ENCODE assay signal across 13 mouse cellular contexts in the genomic region with DNA sequence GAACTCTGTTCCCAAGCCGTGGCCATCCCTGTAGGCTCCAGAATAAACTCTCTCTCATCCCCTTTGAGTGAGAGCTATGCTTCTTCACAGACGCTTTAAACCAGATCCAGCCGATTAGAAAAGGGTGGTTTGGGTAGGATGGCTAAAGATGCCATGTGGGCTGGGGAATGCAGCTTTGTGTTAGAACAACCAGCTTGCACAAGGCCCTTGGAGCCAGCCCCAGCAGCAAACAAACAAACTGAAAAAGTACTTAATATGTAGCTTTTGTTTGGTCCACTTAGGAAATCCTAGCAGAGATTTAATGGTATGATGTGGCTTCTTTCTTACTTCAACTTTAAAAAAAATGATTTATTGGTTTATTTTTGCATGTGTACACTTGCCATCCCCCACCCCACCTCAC.
DNase-seq lines count a peak whose midpoint lies in the region; ATAC-seq and TF ChIP-seq lines count a peak whose summit lies in the region.
"Had no signal": no experiment of that assay in that cellular context is flagged by ENCODE, and none has a peak within 500 bp of the region (broad histone marks: within the 10 kb centered on the region; RNA-seq: fewer than 3 reads in every experiment).

No protein-coding gene starts in this region.

- H3K9me3 ChIP-seq in heart, postnatal 0 days (replicated peaks; ENCODE audit: control insufficient read depth, low read length): no peaks in the 10 kb centered on the region
- H3K9me3 ChIP-seq in lung, embryonic 16.5 days (ENCODE audit: control insufficient read depth, low read length): no peaks in the 10 kb centered on the region
- 0 out of 2 replicates have a peak, but pooled peaks cover 8% of the 10 kb centered on the region for H3K9me3 ChIP-seq in hindbrain, embryonic 14.5 days (ENCODE audit: control insufficient read depth, low read length)
- no peaks in the 10 kb centered on the region for H3K9me3 ChIP-seq in stomach, postnatal 0 days (ENCODE audit: control insufficient read depth, low read length)
- H3K9me3 ChIP-seq: midbrain, embryonic 13.5 days had no signal

- H3K27ac ChIP-seq in heart, postnatal 0 days (ENCODE audit: low read depth): peak overlapping the region; percentile 50; the same call in 1 of the 2 replicates
- H3K27ac ChIP-seq in lung, embryonic 16.5 days (ENCODE audit: low read length): peak overlapping the region; percentile 91
- no peak overlapping the region for H3K27ac ChIP-seq in hindbrain, embryonic 14.5 days
- peak overlapping the region; percentile 79 for H3K27ac ChIP-seq in stomach, postnatal 0 days (replicated peaks)
- H3K27ac ChIP-seq: midbrain, embryonic 13.5 days had no signal

- peaks cover 43% of the 10 kb centered on the region for H3K4me1 ChIP-seq in heart, postnatal 0 days (ENCODE audit: control insufficient read depth, insufficient read depth)
- peaks cover 26% of the 10 kb centered on the region for H3K4me1 ChIP-seq in lung, embryonic 16.5 days (replicated peaks; ENCODE audit: control insufficient read depth, insufficient read depth, low read length)
- H3K4me1 ChIP-seq in hindbrain, embryonic 14.5 days (replicated peaks; ENCODE audit: control insufficient read depth, insufficient read depth, low read length): peaks cover 10% of the 10 kb centered on the region
- peaks cover 9% of the 10 kb centered on the region for H3K4me1 ChIP-seq in stomach, postnatal 0 days (replicated peaks; ENCODE audit: control insufficient read depth, insufficient read depth)

- intact Hi-C loops in heart, postnatal 25 days (cut with DNase I): loop anchor here (5.0 kb wide), 1 partner anchor 187 kb away; the partner anchor contains the start of gene Foxo3

- H3K4me3 ChIP-seq in heart, postnatal 0 days (ENCODE audit: low read depth, low read length): no peak overlapping the region
- H3K4me3 ChIP-seq in lung, embryonic 16.5 days (ENCODE audit: low read length): no peak overlapping the region
- no peak overlapping the region for H3K4me3 ChIP-seq in hindbrain, embryonic 14.5 days (replicated peaks; ENCODE audit: low read length)
- H3K4me3 ChIP-seq in stomach, postnatal 0 days (ENCODE audit: low read depth, low read length): no peak overlapping the region
- H3K4me3 ChIP-seq: midbrain, embryonic 13.5 days had no signal

- no peak overlapping the region for H3K9ac ChIP-seq in heart, postnatal 0 days (replicated peaks; ENCODE audit: low read depth, low read length)
- H3K9ac ChIP-seq in lung, embryonic 16.5 days (ENCODE audit: low read length): no peak overlapping the region
- H3K9ac ChIP-seq in hindbrain, embryonic 14.5 days: 0 out of 2 replicates have a peak overlapping the region, but pooled peaks have one; percentile 13
- H3K9ac ChIP-seq in stomach, postnatal 0 days (ENCODE audit: low read length): no peak overlapping the region
- H3K9ac ChIP-seq: midbrain, embryonic 13.5 days had no signal

- no peak for TF ChIP-seq EP300 in heart, postnatal 0 days (IDR thresholded peaks at IDR 0.05; ENCODE audit: low read depth)
- no peak for TF ChIP-seq EP300 in stomach, postnatal 0 days (optimal IDR thresholded peaks at IDR 0.05)

- WGBS in heart, postnatal 0 days: 76% methylated on average over 3 of the region's 3 CpGs
- WGBS in lung, embryonic 16.5 days: 34% methylated on average over 3 of the region's 3 CpGs
- WGBS in hindbrain, embryonic 14.5 days: 22% methylated on average over 3 of the region's 3 CpGs
- WGBS in stomach, postnatal 0 days: 40% methylated on average over 3 of the region's 3 CpGs

- no peaks in the 10 kb centered on the region for H3K36me3 ChIP-seq in heart, postnatal 0 days (replicated peaks; ENCODE audit: control insufficient read depth, insufficient read depth, low read length)
- no peaks in the 10 kb centered on the region for H3K36me3 ChIP-seq in lung, embryonic 16.5 days (ENCODE audit: control insufficient read depth, insufficient read depth, low read length)
- H3K36me3 ChIP-seq in hindbrain, embryonic 14.5 days (replicated peaks; ENCODE audit: control insufficient read depth, insufficient read depth): no peaks in the 10 kb centered on the region
- no peaks in the 10 kb centered on the region for H3K36me3 ChIP-seq in stomach, postnatal 0 days (ENCODE audit: control insufficient read depth, insufficient read depth, low read length)
- H3K36me3 ChIP-seq: midbrain, embryonic 13.5 days had no signal

- no peak for DNase-seq in heart, postnatal 0 days (ENCODE audit: low spot score)
- no peak for DNase-seq in heart, postnatal 25 days (ENCODE audit: low spot score)
- no peak for DNase-seq in lung, postnatal 10 days
- no peak for DNase-seq in hindbrain, embryonic 14.5 days (ENCODE audit: low spot score)
- no peak for DNase-seq in stomach, postnatal 0 days (ENCODE audit: low spot score)
- no peak for DNase-seq in frontal cortex, postnatal 36 days (ENCODE audit: low spot score in 2 of 2)
- DNase-seq: adrenal gland, adult 2 months; cerebellum, adult 11 months; thymus, postnatal 4 days had no signal

- no peaks in the 10 kb centered on the region for H3K27me3 ChIP-seq in heart, postnatal 0 days (ENCODE audit: control insufficient read depth, insufficient read depth, low read length)
- H3K27me3 ChIP-seq in lung, embryonic 16.5 days (ENCODE audit: control insufficient read depth, insufficient read depth, low read depth, low read length): no peaks in the 10 kb centered on the region
- H3K27me3 ChIP-seq in hindbrain, embryonic 14.5 days (ENCODE audit: control insufficient read depth, insufficient read depth, low read length): no peaks in the 10 kb centered on the region
- no peaks in the 10 kb centered on the region for H3K27me3 ChIP-seq in stomach, postnatal 0 days (ENCODE audit: control insufficient read depth, insufficient read depth, low read length)
- H3K27me3 ChIP-seq: CH12.LX, Patski had no signal

- no peak for TF ChIP-seq CTCF in heart, postnatal 0 days (IDR thresholded peaks at IDR 0.05; ENCODE audit: low read depth)
- TF ChIP-seq CTCF in stomach, postnatal 0 days (IDR thresholded peaks at IDR 0.05; ENCODE audit: low read depth): no peak

- ATAC-seq in heart, postnatal 0 days (ENCODE audit: insufficient read depth, low read depth): no peak
- ATAC-seq in lung, embryonic 16.5 days (ENCODE audit: low read depth): no peak
- no peak for ATAC-seq in hindbrain, embryonic 14.5 days (ENCODE audit: low FRiP score)
- ATAC-seq in stomach, postnatal 0 days (ENCODE audit: low FRiP score, low TSS enrichment): no peak
- ATAC-seq: midbrain, embryonic 13.5 days; Patski had no signal

- H3K4me2 ChIP-seq in heart, postnatal 0 days (ENCODE audit: low read depth, low read length): no peak overlapping the region
- no peak overlapping the region for H3K4me2 ChIP-seq in lung, embryonic 16.5 days (ENCODE audit: low read depth, low read length)
- H3K4me2 ChIP-seq in hindbrain, embryonic 14.5 days (replicated peaks): no peak overlapping the region
- H3K4me2 ChIP-seq in stomach, postnatal 0 days (replicated peaks; ENCODE audit: low read depth): no peak overlapping the region
- H3K4me2 ChIP-seq: midbrain, embryonic 13.5 days had no signal
